Mouse (Mus musculus) heart, embryonic 12.5 days (tissue): ENCODE measurements at regions not wholly inside any gene's neighbourhood (a gene's known extent, or its start where the extent isn't known, plus 50 kb on each side); places are given as distances from the start of the nearest gene placed in this dataset.

Source experiments
- ATAC-seq: fragments of 200-750 bp; cut with Nextera tagmentation; 2 replicates; pipeline ENCODE4 v1.8.0; 2017; ENCODE audit warnings: moderate TSS enrichment, moderate library complexity; ENCODE audit not compliant: insufficient number of reproducible peaks, low FRiP score
- H3K27ac ChIP-seq: fragments of 300-500 bp; sonication (generic); 2 replicates; pipeline ENCODE4 v1.5.1; 2016; ENCODE audit warnings: mild to moderate bottlenecking, moderate library complexity; ENCODE audit not compliant: poor library complexity, severe bottlenecking
- H3K27me3 ChIP-seq: fragments of 300-500 bp; sonication (generic); replicated peaks from 2 replicates; pipeline ENCODE4 v1.6.1; 2016; ENCODE audit warnings: mild to moderate bottlenecking, moderate library complexity
- H3K36me3 ChIP-seq: fragments of 300-500 bp; sonication (generic); 2 replicates; pipeline ENCODE4 v1.6.1; 2016; ENCODE audit warnings: mild to moderate bottlenecking, moderate library complexity
- H3K4me1 ChIP-seq: fragments of 300-500 bp; sonication (generic); replicated peaks from 2 replicates; pipeline ENCODE4 v1.6.1; 2016; ENCODE audit warnings: mild to moderate bottlenecking
- H3K4me2 ChIP-seq: fragments of 300-500 bp; sonication (generic); 2 replicates; pipeline ENCODE4 v1.6.1; 2016; ENCODE audit warnings: mild to moderate bottlenecking, moderate library complexity
- H3K4me3 ChIP-seq: fragments of 300-500 bp; sonication (generic); 2 replicates; pipeline ENCODE4 v1.5.1; 2016; ENCODE audit warnings: mild to moderate bottlenecking
- H3K9ac ChIP-seq: fragments of 300-500 bp; sonication (generic); 2 replicates; pipeline ENCODE4 v1.6.1; 2016; ENCODE audit warnings: mild to moderate bottlenecking, moderate library complexity
- H3K9me3 ChIP-seq: fragments of 300-500 bp; sonication (generic); replicated peaks from 2 replicates; pipeline ENCODE4 v1.6.1; 2016; ENCODE audit warnings: mild to moderate bottlenecking, moderate library complexity
- WGBS: fragments of 180-500 bp; shearing (Covaris S2); methylation state at CpG from one replicate; pipeline ENCODE4 v1.1.7; 2016; 5-methylcytosine and 5-hydroxymethylcytosine counted together

DNA sequence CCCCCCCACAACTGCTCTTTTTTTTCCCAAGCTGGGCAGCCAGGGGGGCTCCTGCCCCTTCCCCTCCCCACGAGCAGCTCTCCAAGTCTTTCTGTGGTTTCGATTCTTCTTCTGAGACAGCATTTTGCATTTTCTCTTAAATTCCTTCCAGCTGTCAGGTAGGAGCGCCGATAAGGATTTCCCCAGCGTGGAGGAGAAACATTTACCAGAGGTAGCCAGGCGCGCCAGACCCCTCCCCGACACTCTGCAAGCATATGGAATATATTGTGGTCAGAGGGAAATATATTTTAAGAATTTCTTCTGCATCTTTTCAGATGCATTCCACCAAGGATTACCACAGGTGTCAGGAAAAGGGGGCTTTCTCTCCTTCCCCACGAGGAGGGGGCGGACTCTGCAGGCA lies 111.9 kb downstream of the Tbx5 start:
- no peak for ATAC-seq
- no peak overlapping the region for H3K4me3 ChIP-seq
- H3K4me1 ChIP-seq = no peaks in the 10 kb centered on the region; the same call in 1 of the 2 replicates
- no peak overlapping the region for H3K27ac ChIP-seq
- no peaks in the 10 kb centered on the region for H3K27me3 ChIP-seq
- 56% methylated on average over 10 of the region's 10 CpGs for WGBS
- H3K36me3 ChIP-seq = no peaks in the 10 kb centered on the region
- no peak overlapping the region for H3K9ac ChIP-seq
- no peak overlapping the region for H3K4me2 ChIP-seq
- no peaks in the 10 kb centered on the region for H3K9me3 ChIP-seq

DNA sequence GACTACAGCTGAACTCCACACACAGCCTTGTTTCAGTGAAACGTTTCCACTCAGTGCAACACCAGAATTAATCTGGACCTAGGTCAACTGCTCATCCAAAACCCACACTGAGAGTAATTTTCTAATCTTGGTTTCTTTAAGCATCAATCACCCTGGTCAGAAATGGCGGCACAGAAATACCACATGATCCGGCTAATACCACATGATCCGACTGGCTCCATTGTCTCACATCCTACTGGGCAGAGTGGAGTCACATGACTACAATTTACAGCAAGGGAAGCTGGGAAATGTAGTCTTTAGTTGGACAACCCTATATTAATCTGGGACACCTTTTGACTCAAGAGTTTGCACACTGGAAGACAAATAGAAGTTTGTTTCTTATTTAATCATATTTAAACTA lies 115.9 kb downstream of the Tbx5 start:
- Histone ChIP-seq H3K4me1 (no peaks in the 10 kb centered on the region; the same call in 1 of the 2 replicates), H3K36me3 (no peaks in the 10 kb centered on the region), H3K27ac (no peak overlapping the region), H3K4me3 (no peak overlapping the region), H3K9ac (no peak overlapping the region), H3K27me3 (no peaks in the 10 kb centered on the region), H3K4me2 (no peak overlapping the region), H3K9me3 (peaks cover 6% of the 10 kb centered on the region; the same call in 1 of the 2 replicates)
- WGBS = 78% methylated on average over 4 of the region's 4 CpGs
- 0 out of 2 replicates have a peak, but pooled peaks have one; percentile 25 for ATAC-seq

DNA sequence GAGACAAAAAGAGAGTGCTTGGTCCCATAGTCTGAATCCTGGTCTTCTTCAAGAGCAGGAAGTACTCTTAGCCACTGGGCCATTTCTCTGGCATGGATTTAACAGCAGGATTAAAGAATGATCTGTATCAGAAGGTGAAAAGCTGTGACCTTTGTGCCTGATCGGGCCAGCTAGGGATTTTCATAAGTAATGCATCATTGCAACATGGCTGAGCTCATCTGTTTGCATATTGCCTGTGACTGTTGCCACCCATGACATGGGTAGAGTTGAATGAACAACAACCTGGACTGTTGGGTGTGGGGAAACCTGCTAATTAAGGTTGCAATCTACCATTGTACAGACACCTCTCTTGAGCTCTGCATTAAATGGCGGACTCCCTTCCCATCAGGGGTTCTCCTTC lies 119.6 kb downstream of the Tbx5 start:
- Histone ChIP-seq H3K4me3 (no peak overlapping the region), H3K36me3 (no peaks in the 10 kb centered on the region), H3K27me3 (no peaks in the 10 kb centered on the region), H3K9ac (no peak overlapping the region), H3K4me1 (no peaks in the 10 kb centered on the region), H3K9me3 (peaks cover 6% of the 10 kb centered on the region; the same call in 1 of the 2 replicates), H3K4me2 (no peak overlapping the region), H3K27ac (no peak overlapping the region)
- ATAC-seq = no peak
- WGBS = 76% methylated on average over 2 of the region's 2 CpGs

DNA sequence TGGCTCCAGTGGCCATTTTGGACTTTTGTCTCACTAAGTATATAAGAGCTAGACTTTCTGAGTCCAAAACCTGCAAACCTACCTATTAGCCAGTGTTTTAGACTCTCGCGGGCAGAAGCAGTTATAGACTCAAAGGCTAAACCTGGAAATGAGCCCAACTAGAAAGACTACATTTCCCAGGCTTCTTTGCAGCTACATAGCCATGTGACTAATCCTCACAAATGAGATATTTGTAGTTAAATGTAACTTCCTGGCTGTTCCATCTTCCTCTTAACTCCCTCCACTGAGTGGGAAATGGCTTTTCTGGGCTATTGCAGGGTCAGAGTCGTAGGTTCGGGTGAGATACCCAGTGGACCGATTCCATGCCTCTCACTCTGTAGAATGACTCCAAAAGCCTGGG lies 120.7 kb downstream of the Tbx5 start:
- Histone ChIP-seq H3K4me1 (no peaks in the 10 kb centered on the region), H3K4me2 (no peak overlapping the region), H3K36me3 (no peaks in the 10 kb centered on the region), H3K27me3 (no peaks in the 10 kb centered on the region), H3K9me3 (peaks cover 6% of the 10 kb centered on the region; the same call in 1 of the 2 replicates), H3K9ac (no peak overlapping the region), H3K27ac (no peak overlapping the region), H3K4me3 (no peak overlapping the region)
- 83% methylated on average over 5 of the region's 5 CpGs for WGBS
- ATAC-seq = no peak

DNA sequence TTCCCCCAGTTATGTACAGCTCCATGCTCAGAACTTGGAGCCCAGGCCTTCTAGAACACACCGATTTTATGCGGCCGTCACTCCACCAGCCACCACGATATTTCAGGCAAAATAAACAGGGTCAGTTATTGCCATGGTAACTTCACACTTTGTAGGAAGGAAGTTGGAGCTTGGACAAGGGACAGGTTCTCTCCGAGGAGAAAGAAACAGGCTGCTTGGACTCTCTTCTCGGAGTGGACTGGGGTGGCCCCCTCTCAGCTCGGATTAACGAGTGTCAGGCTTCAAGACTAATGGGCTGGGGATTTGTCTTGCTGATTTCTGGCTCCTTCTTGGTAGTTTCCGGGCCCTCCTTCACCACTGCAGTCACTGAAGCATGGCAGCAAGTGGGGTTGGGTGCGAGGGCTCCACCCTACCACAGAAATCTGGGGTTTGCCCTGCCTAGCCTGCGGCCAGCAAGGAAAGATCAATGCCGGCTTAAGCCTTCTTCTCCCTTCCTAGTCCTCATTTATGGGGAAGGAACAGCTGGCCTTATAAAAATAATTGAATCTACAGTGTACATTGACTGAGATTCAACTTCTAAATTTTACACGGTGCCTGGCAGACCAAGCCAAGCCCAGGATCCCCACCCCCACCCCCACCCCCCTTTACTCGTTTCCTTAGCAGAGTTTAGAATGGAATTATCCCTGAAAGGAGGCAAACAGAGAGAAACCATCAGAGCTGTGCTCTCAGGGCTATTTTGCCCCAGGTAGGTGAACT lies 121.5 kb downstream of the Tbx5 start:
- Histone ChIP-seq H3K4me2 (no peak overlapping the region), H3K4me1 (peaks cover 4% of the 10 kb centered on the region), H3K9me3 (peaks cover 6% of the 10 kb centered on the region; the same call in 1 of the 2 replicates), H3K36me3 (no peaks in the 10 kb centered on the region), H3K27me3 (no peaks in the 10 kb centered on the region), H3K27ac (no peak overlapping the region), H3K4me3 (no peak overlapping the region), H3K9ac (no peak overlapping the region)
- WGBS = 69% methylated on average over 14 of the region's 14 CpGs
- ATAC-seq = no peak

DNA sequence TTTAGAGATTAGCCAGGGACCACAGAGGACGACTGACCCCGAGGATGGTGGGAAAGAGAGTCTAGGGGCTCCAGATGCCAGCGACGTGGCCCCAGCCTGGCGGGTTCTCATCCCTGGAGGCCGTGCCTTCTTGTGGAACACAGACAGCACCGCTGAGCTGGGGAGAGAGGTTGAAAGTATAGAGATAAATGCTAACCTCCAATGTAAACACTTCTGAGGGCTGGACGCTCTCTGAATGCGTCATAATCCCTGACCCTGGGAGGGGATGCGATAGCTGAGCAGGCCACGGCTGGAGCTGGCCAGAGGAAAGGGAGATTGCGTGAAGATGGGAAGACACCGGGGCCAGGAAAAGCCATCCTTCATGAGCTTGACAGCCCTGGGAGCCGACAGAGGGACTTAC lies 126.5 kb downstream of the Tbx5 start:
- no peak overlapping the region for H3K4me3 ChIP-seq
- H3K27me3 ChIP-seq = no peaks in the 10 kb centered on the region
- peaks cover 8% of the 10 kb centered on the region for H3K4me1 ChIP-seq
- no peak overlapping the region for H3K9ac ChIP-seq
- H3K36me3 ChIP-seq = no peaks in the 10 kb centered on the region
- H3K9me3 ChIP-seq = no peaks in the 10 kb centered on the region
- 9% methylated on average over 14 of the region's 14 CpGs for WGBS
- peak overlapping the region; percentile 60 for H3K4me2 ChIP-seq
- ATAC-seq = peak; percentile 79; the same call in 1 of the 2 replicates
- no peak overlapping the region for H3K27ac ChIP-seq

DNA sequence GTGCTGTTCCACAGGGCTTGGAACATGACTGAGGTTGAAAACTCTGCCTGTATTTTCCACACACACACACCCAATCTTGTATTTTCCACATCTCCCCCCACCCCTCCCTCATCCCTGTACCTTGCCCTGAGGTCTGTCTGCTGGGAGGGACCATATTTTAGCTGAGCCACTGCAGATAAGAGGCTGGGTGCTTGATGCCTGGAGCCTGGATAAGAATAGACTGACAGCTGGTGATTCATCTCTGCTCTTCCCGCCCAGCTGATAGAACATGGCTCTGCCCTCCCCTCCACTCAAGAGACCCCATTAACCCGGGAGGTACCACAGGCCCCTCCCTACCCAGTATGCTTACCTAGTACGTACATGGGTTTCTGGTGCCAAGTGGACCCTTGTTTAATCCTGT lies 132.3 kb downstream of the Tbx5 start:
- H3K4me1 ChIP-seq = peaks cover 21% of the 10 kb centered on the region
- ATAC-seq = peak; percentile 57; the same call in 1 of the 2 replicates
- 14% methylated on average over 3 of the region's 3 CpGs for WGBS
- no peaks in the 10 kb centered on the region for H3K36me3 ChIP-seq
- H3K4me3 ChIP-seq = no peak overlapping the region
- no peaks in the 10 kb centered on the region for H3K27me3 ChIP-seq
- H3K9ac ChIP-seq = no peak overlapping the region
- H3K27ac ChIP-seq = no peak overlapping the region
- no peak overlapping the region for H3K4me2 ChIP-seq
- no peaks in the 10 kb centered on the region for H3K9me3 ChIP-seq

DNA sequence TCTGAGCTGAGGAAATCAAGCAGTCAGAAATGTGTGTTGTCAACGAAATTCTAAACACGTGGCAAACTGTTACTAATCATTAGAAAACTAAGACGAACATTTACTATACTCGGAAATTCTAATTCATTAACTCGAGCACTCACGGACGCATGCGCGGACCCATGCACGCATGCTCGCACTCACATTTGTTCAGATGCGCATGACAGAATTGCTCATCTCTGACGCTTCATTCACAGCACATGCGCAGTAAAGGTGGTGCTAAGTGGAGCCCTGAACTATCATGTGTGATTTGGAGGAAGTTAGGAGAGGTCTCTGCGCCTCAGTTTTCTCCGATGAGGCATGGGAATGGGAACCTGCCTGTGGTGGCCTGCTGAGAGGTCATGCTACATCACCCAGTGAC lies 138.8 kb downstream of the Tbx5 start:
- no peaks in the 10 kb centered on the region for H3K36me3 ChIP-seq
- no peak overlapping the region for H3K4me3 ChIP-seq
- no peaks in the 10 kb centered on the region for H3K9me3 ChIP-seq
- H3K9ac ChIP-seq = no peak overlapping the region
- peaks cover 5% of the 10 kb centered on the region; the same call in 1 of the 2 replicates for H3K27me3 ChIP-seq
- no peak overlapping the region for H3K4me2 ChIP-seq
- no peak for ATAC-seq
- peaks cover 17% of the 10 kb centered on the region for H3K4me1 ChIP-seq
- H3K27ac ChIP-seq = no peak overlapping the region
- 85% methylated on average over 16 of the region's 16 CpGs for WGBS

DNA sequence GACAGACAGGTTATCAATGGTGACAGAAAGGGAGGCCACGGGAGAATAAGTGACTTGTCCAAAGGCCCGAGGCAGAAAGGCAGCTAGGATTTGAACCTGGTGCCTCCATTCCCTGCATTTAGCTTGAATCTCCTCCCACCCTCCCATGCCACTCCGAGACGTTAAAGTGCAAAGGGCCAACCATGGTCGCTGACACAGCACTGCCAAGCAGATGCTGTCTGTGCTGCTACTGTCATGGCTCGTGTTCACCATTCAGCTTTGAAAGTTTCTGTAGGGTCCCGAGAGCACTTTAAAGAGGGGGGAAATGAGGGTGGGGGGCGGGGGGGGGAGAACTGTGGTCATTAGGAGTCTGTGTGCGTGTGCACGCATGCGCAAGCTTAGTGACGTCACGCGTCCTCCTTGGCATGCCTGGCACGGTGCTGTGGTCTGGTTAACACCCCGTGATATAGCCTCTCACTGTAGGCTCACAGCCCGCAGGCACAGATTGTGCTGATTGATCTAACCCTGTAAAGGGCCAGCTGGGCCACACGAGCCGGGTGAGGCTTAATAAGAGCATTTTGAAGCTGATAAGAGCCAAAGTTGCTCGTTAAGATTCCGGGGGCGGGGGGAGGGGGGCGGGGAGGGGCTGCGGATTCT lies 140.5 kb downstream of the Tbx5 start:
- no peak for ATAC-seq
- Histone ChIP-seq H3K4me3 (peak overlapping the region; percentile 26), H3K4me1 (peaks cover 9% of the 10 kb centered on the region), H3K27me3 (peaks cover 5% of the 10 kb centered on the region; the same call in 1 of the 2 replicates), H3K4me2 (peak overlapping the region; percentile 62), H3K36me3 (no peaks in the 10 kb centered on the region), H3K9ac (peak overlapping the region; percentile 21; the same call in 1 of the 2 replicates), H3K27ac (no peak overlapping the region), H3K9me3 (no peaks in the 10 kb centered on the region)
- WGBS = 18% methylated on average over 24 of the region's 24 CpGs

DNA sequence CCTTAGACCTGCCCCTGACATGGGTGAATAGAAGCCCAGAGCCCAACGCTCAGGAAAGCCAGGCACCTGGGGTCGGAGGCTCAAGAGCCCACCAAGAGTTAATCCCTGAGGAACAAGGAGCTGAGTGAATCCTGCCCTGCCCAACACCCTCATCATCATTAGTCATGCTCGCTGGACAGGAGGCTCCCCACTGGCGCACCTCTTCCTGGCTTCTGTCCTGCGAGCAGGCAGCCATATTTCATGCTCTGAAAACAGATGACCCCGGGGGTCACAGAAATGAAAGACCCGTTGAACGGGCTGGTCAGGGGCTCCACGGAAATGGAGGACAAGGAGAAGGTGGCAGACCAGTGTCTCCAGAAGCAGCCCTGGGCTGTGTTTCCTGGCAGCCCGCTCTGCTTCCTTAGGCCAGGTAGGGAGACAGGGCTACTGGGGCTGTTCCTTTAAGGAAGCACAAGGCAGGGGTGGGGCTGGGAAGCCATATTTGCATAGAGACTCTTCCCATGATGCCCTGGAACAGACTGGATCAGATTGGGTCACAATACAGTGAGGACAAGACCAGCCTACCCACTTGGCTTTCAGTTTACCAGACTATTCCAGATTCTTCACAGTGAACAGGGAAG lies 138.1 kb upstream of the Rbm19 start:
- H3K9me3 ChIP-seq = no peaks in the 10 kb centered on the region
- H3K9ac ChIP-seq = no peak overlapping the region
- H3K4me2 ChIP-seq = no peak overlapping the region
- peaks cover 5% of the 10 kb centered on the region; the same call in 1 of the 2 replicates for H3K27me3 ChIP-seq
- WGBS = 52% methylated on average over 10 of the region's 10 CpGs
- H3K27ac ChIP-seq = no peak overlapping the region
- no peak for ATAC-seq
- peaks cover 10% of the 10 kb centered on the region for H3K4me1 ChIP-seq
- no peaks in the 10 kb centered on the region for H3K36me3 ChIP-seq
- no peak overlapping the region for H3K4me3 ChIP-seq

DNA sequence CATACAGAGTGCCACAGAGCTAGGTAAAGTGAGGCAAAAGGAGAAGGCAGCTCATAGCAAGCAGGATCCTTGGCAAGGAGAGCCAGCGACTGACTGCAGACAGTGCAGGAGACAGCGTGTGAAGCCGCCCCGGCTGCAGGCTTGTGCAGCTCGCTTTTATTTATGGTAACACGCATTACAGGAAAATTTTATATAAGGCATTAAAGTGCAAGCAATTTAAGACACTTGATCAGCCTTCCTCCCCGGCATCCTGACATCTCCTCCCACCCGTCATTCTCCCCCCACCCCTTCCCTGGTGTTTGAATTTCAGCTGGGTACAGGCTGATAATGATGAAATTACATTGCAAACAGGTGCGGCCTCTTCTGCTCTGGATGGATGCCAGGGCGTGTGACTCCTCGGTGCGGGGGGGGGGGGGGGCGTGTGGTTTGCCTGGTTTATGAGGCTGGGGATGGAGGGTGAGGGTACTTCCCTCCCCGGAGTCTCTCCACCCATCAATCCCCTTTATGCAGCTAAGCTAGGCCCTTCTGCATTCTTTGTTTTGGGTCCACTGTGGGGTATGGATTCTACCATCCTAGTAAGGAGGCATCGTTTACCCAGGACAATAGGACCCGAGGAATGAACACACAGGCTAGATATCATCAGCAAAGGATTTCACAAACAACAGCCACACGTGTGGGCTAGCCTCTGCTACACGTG lies 135.0 kb upstream of the Rbm19 start:
- no peaks in the 10 kb centered on the region for H3K9me3 ChIP-seq
- 71% methylated on average over 18 of the region's 18 CpGs for WGBS
- no peak overlapping the region for H3K4me3 ChIP-seq
- H3K27ac ChIP-seq = no peak overlapping the region
- no peaks in the 10 kb centered on the region for H3K36me3 ChIP-seq
- no peaks in the 10 kb centered on the region for H3K27me3 ChIP-seq
- no peak overlapping the region for H3K9ac ChIP-seq
- H3K4me1 ChIP-seq = peaks cover 10% of the 10 kb centered on the region; the same call in 1 of the 2 replicates
- no peak for ATAC-seq
- no peak overlapping the region for H3K4me2 ChIP-seq
